Mouse (Mus musculus): ENCODE data around the gene Slamf1.

The Slamf1 gene

GRCm38 (mm10) chr1:171766898-171767297 lies at the start of gene Slamf1:
TSS of gene Slamf1 (plus strand) at chr1:171767127.
- in situ Hi-C loops (cut with MboI, MseI) = no loop called here

- in situ Hi-C loops (cut with MboI, MseI) = no loop called here
Measured at GRCm38 (mm10) chr1:171731195-171731594, 35.7 kb upstream of the Slamf1 start.

GRCm38 (mm10) chr1:171734898-171735297 lies 32.0 kb upstream of the Slamf1 start:
- in situ Hi-C loops (cut with MboI, MseI) = no loop called here

DNA sequence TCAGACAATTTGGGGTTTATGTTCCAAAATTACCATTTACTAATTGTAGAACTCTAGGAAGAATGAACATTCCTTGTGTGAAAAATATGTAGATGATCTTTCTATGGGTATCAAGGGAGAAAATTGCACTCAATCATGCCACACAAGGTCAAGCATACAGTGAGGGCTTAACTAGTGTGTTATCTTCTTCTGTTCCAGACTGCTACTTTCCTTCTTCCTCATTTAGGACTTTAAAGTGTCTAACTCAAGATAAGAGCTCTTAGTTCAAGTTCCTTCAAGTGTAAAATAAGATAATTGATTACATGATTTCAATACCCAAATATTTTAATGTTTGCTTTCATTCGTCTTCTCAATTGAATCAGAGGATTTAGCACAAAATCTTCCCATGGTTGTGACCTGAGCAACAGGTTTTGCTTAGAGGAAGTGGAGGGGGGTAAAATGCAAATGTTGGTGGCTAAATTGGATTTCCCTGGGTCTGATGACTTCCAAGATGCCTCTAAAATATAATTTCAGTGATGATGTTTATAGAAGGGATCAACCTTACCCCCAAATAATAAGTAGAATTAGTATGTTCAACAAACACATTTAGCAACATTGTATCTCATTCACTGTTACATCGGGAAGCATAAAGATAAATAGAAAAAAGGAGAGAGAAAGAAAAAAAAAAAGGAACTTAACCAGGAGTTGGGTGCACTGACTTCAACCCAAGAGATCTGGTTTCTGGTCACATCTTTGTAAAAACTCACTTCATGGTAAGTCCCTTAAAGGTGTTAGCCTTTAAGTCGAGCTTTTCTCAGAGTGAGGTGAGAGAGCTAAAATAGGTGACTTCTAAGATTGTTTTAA lies 18.6 kb upstream of the Slamf1 start:
- in situ Hi-C loops (cut with MboI, MseI) = no loop called here

GRCm38 (mm10) chr1:171761853-171762448 lies 5.0 kb upstream of the Slamf1 start:
- in situ Hi-C loops (cut with MboI, MseI) = no loop called here

DNA sequence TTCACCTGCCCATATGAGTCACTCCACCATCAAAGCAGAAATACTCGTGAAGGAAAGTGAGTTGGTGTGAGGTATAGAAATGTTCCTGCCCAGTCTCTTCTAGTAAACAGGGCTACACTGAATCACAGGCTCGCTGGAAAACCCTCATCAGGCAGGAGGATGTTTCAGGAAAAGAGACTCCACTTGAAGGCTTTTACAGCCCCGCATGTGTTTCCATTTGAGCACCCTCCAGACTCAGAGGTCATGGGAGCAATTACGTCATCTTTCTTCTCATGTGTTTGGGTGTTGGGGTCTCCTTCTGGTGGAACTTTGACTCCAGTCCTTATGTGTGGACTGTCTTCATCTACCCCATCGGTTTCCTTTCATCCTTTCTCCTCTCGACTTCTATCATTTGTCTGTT lies 4.1 kb downstream of the Slamf1 start:
- in situ Hi-C loops (cut with MboI, MseI) = no loop called here

DNA sequence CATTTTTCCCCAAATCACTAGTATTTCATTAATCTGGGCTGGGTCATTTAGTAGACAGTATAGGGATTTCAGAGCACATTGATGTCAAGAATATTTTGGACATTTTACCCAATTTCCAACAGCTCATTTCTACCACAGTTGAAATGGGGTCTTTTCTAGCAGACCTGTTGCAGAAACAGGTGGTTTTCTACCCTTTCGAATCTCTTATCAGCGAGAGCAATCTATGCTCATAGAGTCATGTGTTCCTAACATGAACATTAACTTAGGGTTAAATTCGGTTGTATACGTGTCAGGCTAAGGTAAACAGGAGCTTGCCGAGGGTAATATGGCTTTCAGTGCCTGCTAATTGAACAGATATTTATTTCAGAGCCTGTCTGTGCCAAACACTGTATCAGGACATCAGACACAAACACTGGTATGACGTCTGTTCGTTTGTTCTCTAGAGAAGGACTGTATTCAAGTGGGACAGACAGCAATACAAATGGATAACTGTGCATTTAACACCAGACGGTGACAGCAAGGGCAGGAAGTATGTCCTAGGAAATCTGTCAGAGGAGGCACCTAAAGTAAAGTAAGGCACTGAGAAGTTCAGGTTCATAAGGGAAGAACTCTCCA lies 5.3 kb downstream of the Slamf1 start:
- in situ Hi-C loops (cut with MboI, MseI) = no loop called here

- in situ Hi-C loops (cut with MboI, MseI) = no loop called here
Measured at GRCm38 (mm10) chr1:171773232-171773989, 6.5 kb downstream of the Slamf1 start.

DNA sequence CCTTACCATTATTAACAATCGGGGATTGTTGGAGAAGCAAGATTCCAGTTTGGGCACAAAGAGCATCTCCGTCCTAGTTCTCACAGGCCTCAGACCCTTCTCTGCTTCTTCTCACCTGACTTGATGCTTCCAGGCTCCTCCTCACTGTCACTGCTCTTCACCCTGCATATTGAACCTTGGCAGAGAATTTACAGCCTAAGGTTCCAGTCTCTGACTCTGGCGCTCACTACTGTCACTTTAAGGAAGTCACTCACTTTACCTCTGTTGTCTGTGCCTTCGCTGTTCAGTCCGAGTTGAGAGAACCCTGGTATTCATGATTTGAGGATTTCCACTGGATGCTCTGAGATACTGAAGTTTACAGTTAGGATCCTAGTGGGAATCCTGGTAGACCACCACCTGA lies 7.3 kb downstream of the Slamf1 start:
- in situ Hi-C loops (cut with MboI, MseI) = no loop called here

- in situ Hi-C loops (cut with MboI, MseI) = no loop called here
Measured at GRCm38 (mm10) chr1:171774678-171775077, 7.8 kb downstream of the Slamf1 start.

DNA sequence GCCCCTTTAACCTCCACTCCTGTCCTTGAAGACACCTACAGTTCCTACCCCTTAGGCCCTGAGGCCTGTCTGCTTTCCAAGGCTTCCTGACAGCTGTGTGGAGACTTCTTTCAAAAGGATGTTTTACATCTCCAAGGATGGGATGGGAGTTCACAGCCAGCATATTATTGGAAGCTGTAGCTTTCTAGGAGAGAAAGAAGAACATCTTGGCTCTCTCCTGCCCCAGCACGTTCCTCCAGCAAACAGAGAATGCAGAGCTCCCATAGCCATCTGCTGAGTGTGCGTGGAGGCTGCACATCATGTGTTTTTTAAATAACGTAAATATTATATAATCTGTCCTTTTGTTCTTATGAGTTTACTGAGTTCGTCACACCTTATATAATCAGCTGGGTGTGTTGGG lies 8.9 kb downstream of the Slamf1 start:
- in situ Hi-C loops (cut with MboI, MseI) = no loop called here

DNA sequence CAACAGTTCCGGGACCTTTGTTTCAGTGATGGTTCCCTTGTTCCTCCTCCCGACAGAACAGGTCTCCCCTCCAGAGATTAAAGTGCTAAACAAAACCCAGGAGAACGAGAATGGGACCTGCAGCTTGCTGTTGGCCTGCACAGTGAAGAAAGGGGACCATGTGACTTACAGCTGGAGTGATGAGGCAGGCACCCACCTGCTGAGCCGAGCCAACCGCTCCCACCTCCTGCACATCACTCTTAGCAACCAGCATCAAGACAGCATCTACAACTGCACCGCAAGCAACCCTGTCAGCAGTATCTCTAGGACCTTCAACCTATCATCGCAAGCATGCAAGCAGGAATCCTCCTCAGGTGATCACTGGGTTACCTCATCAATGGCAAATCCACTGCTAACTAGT lies 10.1 kb downstream of the Slamf1 start:
- in situ Hi-C loops (cut with MboI, MseI) = no loop called here

DNA sequence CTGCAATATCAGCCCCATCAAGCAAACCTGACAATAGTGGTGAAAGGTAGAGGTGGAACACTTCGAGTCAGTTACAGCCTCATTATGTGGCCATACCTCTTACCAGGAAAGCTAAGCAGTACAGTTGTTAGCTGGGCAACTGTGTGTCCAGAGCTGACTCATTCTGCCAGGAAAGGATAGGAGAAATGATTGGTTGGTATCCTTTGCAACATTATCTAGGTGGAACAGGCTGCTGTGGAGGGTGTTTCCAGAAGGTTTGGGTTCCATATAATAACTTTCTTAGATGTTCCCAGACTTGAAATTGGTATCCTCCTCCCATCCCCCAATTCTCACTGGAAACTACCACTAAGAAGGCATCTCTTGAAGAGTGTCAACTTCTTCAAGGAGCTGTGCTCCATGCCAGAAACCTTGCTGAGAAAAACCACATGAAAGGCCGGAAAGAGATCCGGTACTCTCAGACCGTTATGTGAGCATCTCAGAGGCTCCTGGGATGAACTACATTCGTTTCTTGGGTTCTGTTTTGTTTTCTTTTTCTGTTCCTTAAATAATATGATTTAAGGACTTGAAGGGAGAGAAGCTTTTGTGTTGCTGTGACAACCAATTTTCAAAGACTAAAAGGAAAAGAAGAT lies 15.5 kb downstream of the Slamf1 start:
- in situ Hi-C loops (cut with MboI, MseI) = no loop called here

DNA sequence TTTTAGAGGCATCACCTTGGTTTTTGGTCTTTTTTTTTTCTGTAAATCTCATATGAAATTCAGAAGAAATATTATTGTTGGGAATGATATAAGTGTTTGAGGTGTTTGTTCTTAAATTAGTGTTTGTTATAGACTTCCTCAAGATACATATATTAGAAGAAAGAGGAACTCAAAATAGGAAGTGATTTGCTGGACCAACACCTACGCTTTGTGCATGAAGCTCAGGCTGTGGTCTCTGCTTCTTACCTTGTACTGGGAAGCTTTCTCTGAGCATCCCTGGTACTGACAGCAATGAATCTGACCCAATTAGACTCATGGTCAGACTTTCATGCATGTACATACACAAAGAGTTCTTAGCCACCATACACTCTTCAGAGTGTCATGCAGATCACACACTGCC lies 18.9 kb downstream of the Slamf1 start:
- in situ Hi-C loops (cut with MboI, MseI) = no loop called here

DNA sequence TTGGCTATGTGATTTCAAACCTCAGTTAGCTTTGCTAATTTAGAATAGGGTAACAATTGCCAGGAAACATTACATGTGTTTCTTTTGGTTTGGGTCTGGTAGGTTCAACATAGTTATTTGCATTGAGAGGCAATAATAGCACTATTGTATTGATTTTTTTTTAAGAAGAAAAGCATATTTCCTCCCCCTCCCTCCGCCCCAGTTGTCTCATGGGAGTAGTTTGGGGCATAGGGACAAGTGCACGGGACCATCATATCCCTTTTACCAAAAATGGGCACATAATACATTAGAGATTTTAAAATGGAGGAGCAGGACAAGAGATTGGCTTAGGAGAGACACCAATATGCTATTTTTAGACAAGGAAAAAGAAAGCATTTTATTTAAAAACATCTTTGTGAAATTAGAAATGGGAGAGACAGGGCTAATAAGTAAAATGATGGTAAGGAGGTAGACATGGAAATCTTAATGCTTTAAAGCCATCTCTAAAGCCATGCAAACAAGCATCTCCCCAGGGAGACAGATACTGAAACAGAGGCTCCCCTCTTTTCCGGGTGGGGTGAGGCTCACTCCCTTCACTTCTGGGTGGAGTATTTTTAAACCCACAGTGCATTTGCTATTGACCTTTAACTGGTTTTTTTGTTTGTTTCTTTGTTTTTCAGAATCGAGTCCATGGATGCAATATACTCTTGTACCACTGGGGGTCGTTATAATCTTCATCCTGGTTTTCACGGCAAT lies 20.5 kb downstream of the Slamf1 start:
- in situ Hi-C loops (cut with MboI, MseI) = no loop called here

- in situ Hi-C loops (cut with MboI, MseI) = no loop called here
Measured at GRCm38 (mm10) chr1:171788461-171789283, 21.7 kb downstream of the Slamf1 start.

DNA sequence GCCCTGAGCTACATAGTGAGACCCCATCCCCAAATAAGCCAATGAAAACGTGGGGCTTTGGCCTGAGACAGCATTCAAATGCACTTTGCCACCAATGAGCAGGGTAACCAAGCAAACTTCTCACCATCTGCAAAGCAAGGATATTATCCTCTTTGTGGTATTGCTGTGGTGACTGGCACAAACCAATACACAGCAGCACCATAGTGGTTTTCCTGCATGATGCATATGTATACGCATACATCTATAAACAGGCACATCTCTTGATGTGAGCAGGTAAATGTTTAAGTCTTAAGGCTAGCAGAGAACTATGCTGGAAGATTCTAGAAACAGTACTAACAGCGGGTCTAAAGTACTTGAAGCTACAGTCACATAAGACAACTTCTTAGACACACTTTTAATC lies 22.5 kb downstream of the Slamf1 start:
- in situ Hi-C loops (cut with MboI, MseI) = no loop called here

- in situ Hi-C loops (cut with MboI, MseI) = no loop called here
Measured at GRCm38 (mm10) chr1:171791491-171791890, 24.6 kb downstream of the Slamf1 start.

DNA sequence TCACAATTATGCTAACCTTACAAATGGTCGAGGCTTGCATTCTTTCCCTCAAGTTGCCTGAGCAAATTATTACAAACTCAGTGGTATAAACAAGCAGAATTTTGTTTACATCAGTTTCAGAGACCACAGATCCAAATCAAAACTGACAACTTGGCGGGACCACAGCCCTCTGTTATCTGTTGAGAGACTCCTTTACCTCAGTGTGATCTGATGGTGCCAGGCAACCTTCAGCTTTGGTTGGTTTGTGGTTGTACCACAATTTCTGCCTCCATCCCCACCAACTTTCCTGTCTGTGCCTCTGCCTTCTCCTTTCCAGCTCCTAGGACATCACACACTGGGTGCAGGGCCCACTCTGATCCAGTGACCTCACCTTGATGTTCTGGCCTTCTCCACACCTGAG lies 29.3 kb downstream of the Slamf1 start:
- in situ Hi-C loops (cut with MboI, MseI) = no loop called here

DNA sequence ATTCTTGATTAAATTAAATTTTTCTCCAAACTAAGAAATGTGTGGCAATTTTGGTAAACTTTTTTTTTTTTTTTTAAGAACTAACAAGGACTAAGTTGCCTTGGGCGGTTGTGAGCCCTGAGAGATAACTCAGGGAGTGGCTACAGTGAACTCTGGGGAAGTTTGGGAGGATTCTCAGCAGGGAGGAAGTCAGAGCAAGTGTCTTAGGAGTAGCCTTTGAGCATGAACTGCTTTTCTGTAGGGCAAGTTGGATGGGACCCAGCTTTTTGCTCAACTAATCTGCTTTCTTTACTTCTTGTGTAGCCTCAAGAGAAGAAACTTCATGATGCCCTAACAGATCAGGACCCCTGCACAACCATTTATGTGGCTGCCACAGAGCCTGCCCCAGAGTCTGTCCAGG lies 30.9 kb downstream of the Slamf1 start:
- in situ Hi-C loops (cut with MboI, MseI) = no loop called here
